Mouse (Mus musculus) c-Kit-negative CD71-positive TER-119-positive erythroid progenitor cells, embryonic 14.5 days (primary cell): ENCODE measurements around the gene Otop3.

Experiments used
- DNase-seq: peaks from one replicate; pipeline ENCODE4 v3.0.0-alpha.2; 2013; ENCODE audit warnings: low read depth, low spot score

The Otop3 gene

GRCm38 (mm10) chr11:115393721-115394325 is 59.3 kb downstream of the Otop3 start:
- no peak for DNase-seq
